Mouse (Mus musculus) myocyte (in vitro differentiated cells): ENCODE data around the gene Zfp54. TPM values are rescaled to one million over a fixed set of nuclear protein-coding genes. Genes with fewer than 3 reads are reported as not detected.

Experiments used
- H3K27me3 ChIP-seq: one replicate; pipeline ENCODE4 v1.6.1; 2011; ENCODE audit not compliant: control insufficient read depth, insufficient read depth, insufficient read length
- H3K36me3 ChIP-seq: one replicate; pipeline ENCODE4 v1.6.1; 2011; ENCODE audit not compliant: control insufficient read depth, insufficient read depth
- H3K4me2 ChIP-seq: one replicate; pipeline ENCODE4 v1.6.1; 2011; ENCODE audit warnings: low read depth, control low read depth
- H3K4me3 ChIP-seq: one replicate; pipeline ENCODE4 v1.5.1; 2011; ENCODE audit warnings: mild to moderate bottlenecking, control low read depth, moderate library complexity
- H3K79me2 ChIP-seq: one replicate; pipeline ENCODE4 v1.6.1; 2011; ENCODE audit not compliant: control insufficient read depth, insufficient read depth
- H3ac ChIP-seq: one replicate; pipeline ENCODE4 v1.6.1; 2011; ENCODE audit not compliant: control insufficient read depth, insufficient read length
- CEBPB ChIP-seq: IDR thresholded peaks from 2 replicates; pipeline ENCODE4 v1.6.1; 2011; ENCODE audit warnings: mild to moderate bottlenecking, moderate library complexity; ENCODE audit not compliant: poor library complexity, insufficient read depth, severe bottlenecking
- E2F4 ChIP-seq: IDR thresholded peaks from one replicate; pipeline ENCODE4 v1.6.1; 2011; ENCODE audit warnings: mild to moderate bottlenecking, control low read depth, moderate library complexity; ENCODE audit not compliant: insufficient read depth
- MAX ChIP-seq: IDR thresholded peaks from one replicate; pipeline ENCODE4 v1.6.1; 2011; ENCODE audit warnings: low read depth, mild to moderate bottlenecking, control low read depth
- MYOD1 ChIP-seq, 3 experiments: IDR thresholded peaks; one replicate each; pipeline ENCODE4 v1.6.1; 2011; ENCODE audit warnings: control low read depth in 2 of 3, low read depth in 2 of 3, mild to moderate bottlenecking in 2 of 3, moderate library complexity in 1 of 3; ENCODE audit not compliant: insufficient read length in 2 of 3, control insufficient read depth in 1 of 3
- MYOG ChIP-seq, 3 experiments: IDR thresholded peaks; one replicate each; pipeline ENCODE4 v1.6.1; 2011; ENCODE audit warnings: control low read depth in 2 of 3, low read depth in 2 of 3, mild to moderate bottlenecking in 2 of 3; ENCODE audit not compliant: insufficient read length in 2 of 3, control insufficient read depth in 1 of 3, insufficient read depth in 1 of 3
- POLR2A ChIP-seq: IDR thresholded peaks from one replicate; pipeline ENCODE4 v1.6.1; 2011; ENCODE audit warnings: low read depth, mild to moderate bottlenecking, control low read depth, moderate library complexity; ENCODE audit not compliant: insufficient read length
- POLR2AphosphoS2 ChIP-seq: IDR thresholded peaks from one replicate; pipeline ENCODE4 v1.6.1; 2011; ENCODE audit warnings: low read depth, control low read depth; ENCODE audit not compliant: insufficient read length
- REST ChIP-seq: IDR thresholded peaks from one replicate; pipeline ENCODE4 v1.6.1; 2011; ENCODE audit warnings: mild to moderate bottlenecking, control low read depth, moderate library complexity; ENCODE audit not compliant: insufficient read depth, insufficient read length
- SRF ChIP-seq: IDR thresholded peaks from one replicate; pipeline ENCODE4 v1.6.1; 2011; ENCODE audit warnings: low read depth; ENCODE audit not compliant: control insufficient read depth, insufficient read length
- TCF12 ChIP-seq: IDR thresholded peaks from one replicate; pipeline ENCODE4 v1.6.1; 2011; ENCODE audit warnings: mild to moderate bottlenecking, control low read depth; ENCODE audit not compliant: poor library complexity, insufficient read depth, severe bottlenecking
- TCF3 ChIP-seq: IDR thresholded peaks from one replicate; pipeline ENCODE4 v1.6.1; 2011; ENCODE audit warnings: low read depth, control low read depth; ENCODE audit not compliant: insufficient read length
- USF1 ChIP-seq: IDR thresholded peaks from one replicate; pipeline ENCODE4 v1.6.1; 2011; ENCODE audit warnings: low read depth, mild to moderate bottlenecking, control low read depth, moderate library complexity
- polyA plus RNA-seq: library from polyadenylated mRNA; unstranded; fragments of >200 nt; fragmentation: generic; extraction: Trizol; gene quantifications from one replicate; pipeline ENCODE4 v1.2.1, GENCODE M21; 2012; ENCODE audit warnings: missing spikeins

Zfp54 gene
- polyA plus RNA-seq, 1 experiment = 0.59 TPM

DNA sequence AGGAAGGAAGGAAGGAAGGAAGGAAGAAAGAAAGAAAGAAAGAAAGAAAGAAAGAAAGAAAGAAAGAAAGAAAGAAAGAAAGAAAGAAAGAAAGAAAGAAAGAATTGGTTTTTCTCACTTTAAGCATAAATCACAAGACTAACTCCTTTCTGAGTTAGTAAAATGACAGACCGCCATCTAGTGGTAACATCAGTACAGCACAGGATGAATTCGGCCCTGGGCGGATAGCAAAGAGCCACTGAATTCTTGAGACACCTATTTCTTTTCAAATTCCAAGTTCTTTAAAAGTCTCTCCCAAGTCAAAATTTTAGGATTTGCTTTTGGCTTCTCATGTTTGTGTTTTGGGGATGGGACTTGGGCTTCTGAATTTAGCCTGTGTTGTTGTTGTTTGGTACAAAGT, 26.6 kb downstream of the Zfp54 start:
- peaks cover 9% of the 10 kb centered on the region for H3K79me2 ChIP-seq
- no peak overlapping the region for H3ac ChIP-seq
- H3K27me3 ChIP-seq = no peaks in the 10 kb centered on the region
- peak overlapping the region; percentile 54 for H3K4me3 ChIP-seq
- H3K36me3 ChIP-seq = no peaks in the 10 kb centered on the region
- H3K4me2 ChIP-seq = peak overlapping the region; percentile 100
- TF ChIP-seq TCF3 = no peak
- no peak for TF ChIP-seq MYOD1 (IDR thresholded peaks at IDR 0.05; ENCODE audit: control insufficient read depth in 1 of 3, insufficient read length in 2 of 3, low read depth in 2 of 3)
- TF ChIP-seq POLR2AphosphoS2 = no peak
- no peak for TF ChIP-seq TCF12
- no peak for TF ChIP-seq MAX
- no peak for TF ChIP-seq USF1
- no peak for TF ChIP-seq REST
- no peak for TF ChIP-seq POLR2A
- no peak for TF ChIP-seq MYOG (IDR thresholded peaks at IDR 0.05; ENCODE audit: control insufficient read depth in 1 of 3, insufficient read depth in 1 of 3, insufficient read length in 2 of 3, low read depth in 2 of 3)
- no peak for TF ChIP-seq SRF
- no peak for TF ChIP-seq CEBPB
- no peak for TF ChIP-seq E2F4

DNA sequence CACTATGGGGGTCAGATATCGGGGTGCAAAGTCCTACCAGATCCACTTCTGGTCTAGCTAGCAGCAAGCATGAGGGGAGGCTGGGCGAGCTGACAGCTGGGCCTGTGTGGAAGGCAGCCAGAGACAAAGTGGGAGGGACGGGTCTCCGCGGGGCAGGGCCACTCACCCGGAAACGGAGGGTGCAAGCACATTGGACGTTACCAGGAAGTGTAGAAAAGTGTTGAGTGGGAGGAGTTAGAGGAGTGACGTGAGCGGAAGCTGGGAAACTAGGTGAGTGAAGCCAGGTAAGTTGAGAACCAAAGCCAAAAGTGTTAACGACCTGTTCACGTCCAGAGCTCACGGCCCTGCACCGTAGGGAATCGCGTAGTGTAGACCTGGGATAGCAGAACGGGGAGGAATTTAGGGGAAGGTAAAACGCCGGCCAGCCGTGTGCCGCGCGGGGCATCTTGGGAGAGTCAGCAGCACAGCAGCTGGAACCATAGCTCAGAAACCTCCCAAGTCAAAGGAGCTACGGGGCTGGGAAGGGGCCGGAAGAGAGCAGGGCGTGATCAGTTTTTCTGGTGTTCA, 27.2 kb downstream of the Zfp54 start, which contains the start of gene Zfp51:
Gene Zfp51 (plus strand): TSS at position 237 of the 567 bp plus-strand sequence.
- H3K27me3 ChIP-seq = no peaks in the 10 kb centered on the region
- no peaks in the 10 kb centered on the region for H3K36me3 ChIP-seq
- H3K4me3 ChIP-seq = peak within 1 kb of the TSS; percentile 54
- TF ChIP-seq REST (no peak), USF1 (no peak), MYOD1 (IDR thresholded peaks at IDR 0.05; ENCODE audit: control insufficient read depth in 1 of 3, insufficient read length in 2 of 3, low read depth in 2 of 3) (peak; percentile 30 to 90 (median 81)), CEBPB (no peak), MAX (no peak), POLR2AphosphoS2 (peak; percentile 44), E2F4 (no peak), TCF3 (no peak), MYOG (IDR thresholded peaks at IDR 0.05; ENCODE audit: control insufficient read depth in 1 of 3, insufficient read depth in 1 of 3, insufficient read length in 2 of 3, low read depth in 2 of 3) (peak; percentile 62 to 91 (median 90)), POLR2A (peak; percentile 74), SRF (no peak), TCF12 (no peak)
- H3ac ChIP-seq = no peak within 1 kb of the TSS
- H3K4me2 ChIP-seq = peak within 1 kb of the TSS; percentile 100
- H3K79me2 ChIP-seq = peaks cover 9% of the 10 kb centered on the region

DNA sequence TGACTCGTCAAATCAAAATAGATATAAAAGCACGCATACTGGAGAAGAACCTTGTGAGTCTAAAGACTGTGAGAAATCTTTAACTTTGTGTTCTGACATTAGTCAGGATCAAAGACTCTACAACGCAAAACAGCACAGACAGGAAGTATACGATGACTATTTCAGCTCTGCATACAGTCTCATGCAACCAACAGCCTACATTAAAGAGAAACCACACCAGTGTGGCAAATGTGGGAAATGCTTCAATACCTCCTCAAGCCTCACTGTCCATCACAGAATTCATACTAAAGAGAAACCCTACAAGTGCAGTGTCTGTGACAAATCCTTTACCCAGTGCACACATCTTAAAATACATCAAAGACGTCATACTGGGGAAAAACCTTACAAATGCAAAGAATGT, 40.5 kb downstream of the Zfp54 start:
- Histone ChIP-seq H3K27me3 (no peaks in the 10 kb centered on the region), H3ac (no peak overlapping the region), H3K36me3 (peaks cover 46% of the 10 kb centered on the region), H3K4me3 (no peak overlapping the region), H3K79me2 (no peaks in the 10 kb centered on the region), H3K4me2 (no peak overlapping the region)
- TF ChIP-seq MAX (no peak), MYOD1 (IDR thresholded peaks at IDR 0.05; ENCODE audit: control insufficient read depth in 1 of 3, insufficient read length in 2 of 3, low read depth in 2 of 3) (no peak), TCF12 (no peak)

DNA sequence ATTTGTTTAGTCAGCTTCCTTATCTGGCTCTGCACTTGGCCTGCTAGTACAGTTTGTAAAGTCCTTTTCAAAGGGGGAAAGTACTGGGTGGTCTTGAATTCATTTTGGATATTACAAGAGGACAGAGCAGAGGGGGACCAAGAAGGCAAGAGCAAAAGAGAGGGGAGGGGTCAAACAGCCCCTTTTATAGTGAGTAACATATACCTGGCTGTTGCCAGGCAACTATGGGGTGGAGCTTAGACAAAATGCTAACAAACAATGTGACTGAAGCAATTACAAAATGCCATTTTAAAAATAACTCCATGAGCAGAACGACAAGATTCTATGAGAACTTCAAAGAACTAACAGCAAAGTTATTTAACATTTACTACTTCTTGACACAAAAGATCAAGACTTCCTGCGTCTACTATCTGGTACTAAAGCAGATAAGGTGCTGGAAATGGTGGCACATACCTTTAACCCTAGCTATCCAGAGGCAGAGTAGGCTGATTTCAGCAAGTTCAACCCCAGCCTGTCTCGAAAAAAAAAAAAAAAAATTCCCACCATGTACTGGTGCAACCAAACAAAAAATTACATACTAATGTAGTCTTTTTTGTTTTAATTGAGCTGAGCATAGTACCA, 49.1 kb downstream of the Zfp54 start:
- no peaks in the 10 kb centered on the region for H3K36me3 ChIP-seq

DNA sequence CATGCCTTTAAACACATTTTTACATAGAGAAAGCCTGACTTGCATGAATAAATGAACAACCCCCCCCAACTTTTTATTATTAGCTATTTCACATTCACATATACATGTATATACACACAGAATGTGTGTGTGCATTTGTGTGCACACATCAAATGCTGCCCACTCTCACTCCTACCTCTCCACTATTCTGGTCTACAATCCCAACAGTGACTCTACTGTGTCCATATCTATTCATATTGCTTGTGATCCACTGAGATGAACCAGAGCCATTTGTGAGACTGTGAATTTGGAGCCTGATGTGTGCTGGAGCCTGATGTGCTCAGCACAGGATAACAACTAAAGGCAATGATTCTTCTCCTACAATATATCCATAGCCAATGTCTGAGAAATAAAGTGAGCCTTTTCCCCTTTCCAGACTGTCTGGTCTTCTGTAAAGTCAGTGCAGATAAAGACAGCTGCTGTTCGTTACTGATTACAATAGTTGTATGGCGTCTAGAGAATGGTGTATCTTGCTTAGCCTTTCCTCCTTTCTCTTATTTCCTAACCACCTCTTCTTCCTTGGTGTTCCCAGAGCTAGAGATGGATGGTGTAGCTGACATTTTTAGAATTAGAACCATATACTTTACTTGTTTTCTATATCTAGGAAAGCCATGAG, 49.8 kb downstream of the Zfp54 start:
- Histone ChIP-seq H3ac (no peak overlapping the region), H3K36me3 (no peaks in the 10 kb centered on the region), H3K27me3 (no peaks in the 10 kb centered on the region), H3K79me2 (no peaks in the 10 kb centered on the region), H3K4me3 (no peak overlapping the region), H3K4me2 (peak overlapping the region; percentile 87)
- TF ChIP-seq POLR2A = no peak

More for the DNA sequence above, 49.1 kb downstream of the Zfp54 start:
- Histone ChIP-seq H3K4me2 (no peak overlapping the region), H3K27me3 (no peaks in the 10 kb centered on the region), H3K79me2 (no peaks in the 10 kb centered on the region), H3K4me3 (no peak overlapping the region), H3ac (no peak overlapping the region)
- TF ChIP-seq CEBPB (no peak), POLR2AphosphoS2 (no peak), REST (no peak), USF1 (no peak), MYOG (IDR thresholded peaks at IDR 0.05; ENCODE audit: control insufficient read depth in 1 of 3, insufficient read depth in 1 of 3, insufficient read length in 2 of 3, low read depth in 2 of 3) (no peak), E2F4 (no peak)
